Mouse (Mus musculus): ENCODE data around the gene Stab1. TPM values are rescaled to one million over a fixed set of nuclear protein-coding genes. Genes with fewer than 3 reads are reported as not detected.
A peak's percentile ranks its signal among the peaks of the same experiment; 100 is the strongest.

Stab1 gene
- polyA plus RNA-seq, 1 experiment from 2014 or later = 13.5 TPM

- no peaks in the 10 kb centered on the region for H3K9me3 ChIP-seq (ENCODE audit: control insufficient read depth, low read length)
- no peaks in the 10 kb centered on the region for H3K27me3 ChIP-seq (replicated peaks; ENCODE audit: control insufficient read depth, insufficient read depth, low read length)
- peaks cover 7% of the 10 kb centered on the region for H3K36me3 ChIP-seq (ENCODE audit: control insufficient read depth, insufficient read depth, low read length)
- peak overlapping the region; percentile 57 for H3K4me2 ChIP-seq (ENCODE audit: low read length)
- peak overlapping the region; percentile 55 for H3K4me3 ChIP-seq (ENCODE audit: low read length)
- no peak overlapping the region for H3K27ac ChIP-seq (ENCODE audit: low read depth, low read length)
- no peak for ATAC-seq
- whole genome bisulfite sequencing = 13% methylated on average over 6 of the region's 6 CpGs
- peaks cover 38% of the 10 kb centered on the region for H3K4me1 ChIP-seq (ENCODE audit: control insufficient read depth, insufficient read depth, low read depth, low read length)
- H3K9ac ChIP-seq (ENCODE audit: low read depth, low read length) = peak overlapping the region; percentile 72
Observed at GRCm38 (mm10) chr14:31132031-31132430, 36.4 kb downstream of the Stab1 start.

- WGBS = under 1% methylated on average over 43 of the region's 43 CpGs
- peak; percentile 13 for ATAC-seq
Observed at GRCm38 (mm10) chr14:31131272-31131821, 37.1 kb downstream of the Stab1 start.

GRCm38 (mm10) chr14:31130236-31131220 is 37.9 kb downstream of the Stab1 start, which contains the start of gene Nt5dc2:
Nt5dc2 (plus strand) TSS chr14:31131053.
- ATAC-seq = peak; percentile 81
- 5% methylated on average over 42 of the region's 63 CpGs for WGBS
- H3K27ac ChIP-seq (ENCODE audit: low read depth, low read length) = peak within 1 kb of the TSS; percentile 90
- H3K4me2 ChIP-seq (ENCODE audit: low read length) = peak within 1 kb of the TSS; percentile 57
- H3K36me3 ChIP-seq (ENCODE audit: control insufficient read depth, insufficient read depth, low read length) = no peaks in the 10 kb centered on the region
- H3K4me3 ChIP-seq (ENCODE audit: low read length) = peak within 1 kb of the TSS; percentile 55
- H3K9ac ChIP-seq (ENCODE audit: low read depth, low read length) = peak within 1 kb of the TSS; percentile 72
- H3K9me3 ChIP-seq (ENCODE audit: control insufficient read depth, low read length) = no peaks in the 10 kb centered on the region
- H3K27me3 ChIP-seq (replicated peaks; ENCODE audit: control insufficient read depth, insufficient read depth, low read length) = no peaks in the 10 kb centered on the region
- peaks cover 43% of the 10 kb centered on the region for H3K4me1 ChIP-seq (ENCODE audit: control insufficient read depth, insufficient read depth, low read depth, low read length)

More at GRCm38 (mm10) chr14:31131272-31131821, 37.1 kb downstream of the Stab1 start:
- Histone ChIP-seq H3K36me3 (ENCODE audit: control insufficient read depth, insufficient read depth, low read length) (no peaks in the 10 kb centered on the region; the same call in 1 of the 2 replicates), H3K27me3 (replicated peaks; ENCODE audit: control insufficient read depth, insufficient read depth, low read length) (no peaks in the 10 kb centered on the region), H3K4me1 (ENCODE audit: control insufficient read depth, insufficient read depth, low read depth, low read length) (peaks cover 43% of the 10 kb centered on the region), H3K9ac (ENCODE audit: low read depth, low read length) (peak overlapping the region; percentile 72), H3K9me3 (ENCODE audit: control insufficient read depth, low read length) (no peaks in the 10 kb centered on the region), H3K4me2 (ENCODE audit: low read length) (peak overlapping the region; percentile 57), H3K4me3 (ENCODE audit: low read length) (peak overlapping the region; percentile 55), H3K27ac (ENCODE audit: low read depth, low read length) (peak overlapping the region; percentile 90)

GRCm38 (mm10) chr14:31129326-31130235 is 38.9 kb downstream of the Stab1 start:
- Histone ChIP-seq H3K36me3 (ENCODE audit: control insufficient read depth, insufficient read depth, low read length) (no peaks in the 10 kb centered on the region), H3K27ac (ENCODE audit: low read depth, low read length) (peak overlapping the region; percentile 90), H3K4me1 (ENCODE audit: control insufficient read depth, insufficient read depth, low read depth, low read length) (peaks cover 43% of the 10 kb centered on the region), H3K27me3 (replicated peaks; ENCODE audit: control insufficient read depth, insufficient read depth, low read length) (no peaks in the 10 kb centered on the region), H3K4me3 (ENCODE audit: low read length) (peak overlapping the region; percentile 74), H3K9me3 (ENCODE audit: control insufficient read depth, low read length) (no peaks in the 10 kb centered on the region), H3K4me2 (ENCODE audit: low read length) (peak overlapping the region; percentile 80), H3K9ac (ENCODE audit: low read depth, low read length) (peak overlapping the region; percentile 48)
- WGBS = 70% methylated on average over 15 of the region's 15 CpGs
- ATAC-seq = no peak

GRCm38 (mm10) chr14:31128826-31129219 is 39.6 kb downstream of the Stab1 start, which contains the start of gene Smim4:
Smim4 (minus strand) TSS chr14:31128956.
- Histone ChIP-seq H3K4me3 (ENCODE audit: low read length) (peak within 1 kb of the TSS; percentile 74), H3K9ac (ENCODE audit: low read depth, low read length) (peak within 1 kb of the TSS; percentile 70), H3K36me3 (ENCODE audit: control insufficient read depth, insufficient read depth, low read length) (no peaks in the 10 kb centered on the region), H3K9me3 (ENCODE audit: control insufficient read depth, low read length) (no peaks in the 10 kb centered on the region), H3K4me2 (ENCODE audit: low read length) (peak within 1 kb of the TSS; percentile 80), H3K27ac (ENCODE audit: low read depth, low read length) (peak within 1 kb of the TSS; percentile 90), H3K4me1 (ENCODE audit: control insufficient read depth, insufficient read depth, low read depth, low read length) (peaks cover 40% of the 10 kb centered on the region), H3K27me3 (replicated peaks; ENCODE audit: control insufficient read depth, insufficient read depth, low read length) (no peaks in the 10 kb centered on the region)
- peak; percentile 96 for ATAC-seq
- under 1% methylated on average over 33 of the region's 33 CpGs for WGBS

- H3K36me3 ChIP-seq (ENCODE audit: control insufficient read depth, insufficient read depth, low read length) = no peaks in the 10 kb centered on the region
- H3K4me3 ChIP-seq (ENCODE audit: low read length) = peak overlapping the region; percentile 74
- peak; percentile 0; the same call in 1 of the 2 replicates for ATAC-seq
- H3K27me3 ChIP-seq (replicated peaks; ENCODE audit: control insufficient read depth, insufficient read depth, low read length) = no peaks in the 10 kb centered on the region
- peak overlapping the region; percentile 80 for H3K4me2 ChIP-seq (ENCODE audit: low read length)
- H3K9me3 ChIP-seq (ENCODE audit: control insufficient read depth, low read length) = no peaks in the 10 kb centered on the region
- peak overlapping the region; percentile 77 for H3K27ac ChIP-seq (ENCODE audit: low read depth, low read length)
- H3K9ac ChIP-seq (ENCODE audit: low read depth, low read length) = peak overlapping the region; percentile 70
- WGBS = 3% methylated on average over 23 of the region's 23 CpGs
- H3K4me1 ChIP-seq (ENCODE audit: control insufficient read depth, insufficient read depth, low read depth, low read length) = peaks cover 36% of the 10 kb centered on the region
Observed at GRCm38 (mm10) chr14:31128101-31128825, 40.2 kb downstream of the Stab1 start.

GRCm38 (mm10) chr14:31126826-31127225 is 41.6 kb downstream of the Stab1 start:
- H3K4me1 ChIP-seq (ENCODE audit: control insufficient read depth, insufficient read depth, low read depth, low read length) = peaks cover 22% of the 10 kb centered on the region
- ATAC-seq = no peak
- no peak overlapping the region for H3K4me2 ChIP-seq (ENCODE audit: low read length)
- whole genome bisulfite sequencing = 96% methylated on average over 8 of the region's 8 CpGs
- no peak overlapping the region for H3K27ac ChIP-seq (ENCODE audit: low read depth, low read length)
- no peak overlapping the region for H3K9ac ChIP-seq (ENCODE audit: low read depth, low read length)
- H3K9me3 ChIP-seq (ENCODE audit: control insufficient read depth, low read length) = no peaks in the 10 kb centered on the region
- H3K36me3 ChIP-seq (ENCODE audit: control insufficient read depth, insufficient read depth, low read length) = peaks cover 2% of the 10 kb centered on the region; the same call in 1 of the 2 replicates
- H3K4me3 ChIP-seq (ENCODE audit: low read length) = no peak overlapping the region
- H3K27me3 ChIP-seq (replicated peaks; ENCODE audit: control insufficient read depth, insufficient read depth, low read length) = no peaks in the 10 kb centered on the region
